Mouse (Mus musculus) hindbrain, embryonic 16.5 days (tissue): ENCODE results near the gene Dcdc2c. TPM values are rescaled to one million over a fixed set of nuclear protein-coding genes. Genes with fewer than 3 reads are reported as not detected.

Source experiments
- ATAC-seq: fragments of 200-750 bp; cut with Nextera tagmentation; 2 replicates; pipeline ENCODE4 v1.8.0; 2017; ENCODE audit warnings: moderate TSS enrichment, moderate library complexity
- H3K27ac ChIP-seq: fragments of 300-500 bp; sonication (generic); 2 replicates; pipeline ENCODE4 v1.5.1; 2014; ENCODE audit warnings: low read depth, mild to moderate bottlenecking, control low read depth, low read length, moderate library complexity
- H3K27me3 ChIP-seq: fragments of 300-500 bp; sonication (generic); replicated peaks from 2 replicates; pipeline ENCODE4 v1.6.1; 2014; ENCODE audit warnings: low read length; ENCODE audit not compliant: control insufficient read depth, insufficient read depth
- H3K36me3 ChIP-seq: fragments of 300-500 bp; sonication (generic); 2 replicates; pipeline ENCODE4 v1.6.1; 2014; ENCODE audit warnings: mild to moderate bottlenecking, low read length, moderate library complexity, mixed read lengths; ENCODE audit not compliant: control insufficient read depth, insufficient read depth
- H3K4me1 ChIP-seq: fragments of 300-500 bp; sonication (generic); 2 replicates; pipeline ENCODE4 v1.6.1; 2014; ENCODE audit warnings: low read depth, low read length; ENCODE audit not compliant: control insufficient read depth, insufficient read depth
- H3K4me2 ChIP-seq: fragments of 300-500 bp; sonication (generic); 2 replicates; pipeline ENCODE4 v1.6.1; 2014; ENCODE audit warnings: mild to moderate bottlenecking, low read length, control low read depth, moderate library complexity
- H3K4me3 ChIP-seq: fragments of 300-500 bp; sonication (generic); 2 replicates; pipeline ENCODE4 v1.5.1; 2014; ENCODE audit warnings: mild to moderate bottlenecking, low read length, control low read depth, moderate library complexity
- H3K9ac ChIP-seq: fragments of 300-500 bp; sonication (generic); 2 replicates; pipeline ENCODE4 v1.6.1; 2014; ENCODE audit warnings: low read depth, mild to moderate bottlenecking, control low read depth, low read length, moderate library complexity
- H3K9me3 ChIP-seq: fragments of 300-500 bp; sonication (generic); 2 replicates; pipeline ENCODE4 v1.6.1; 2014; ENCODE audit warnings: mild to moderate bottlenecking, low read length, moderate library complexity; ENCODE audit not compliant: control insufficient read depth
- WGBS: fragments of 180-500 bp; shearing (Covaris S2); extraction: QIAGEN DNeasy Blood & Tissue Kit; methylation state at CpG from one replicate; pipeline ENCODE4 v1.1.7; 2014; 5-methylcytosine and 5-hydroxymethylcytosine counted together
- polyA plus RNA-seq: library from polyadenylated mRNA; unstranded; fragments of >200 nt; fragmentation: Nextera tagmentation; extraction: Ambion mirVana; gene quantifications from 2 replicates; pipeline ENCODE4 v1.2.1, GENCODE M21; 2015

Dcdc2c gene
- polyA plus RNA-seq, 1 experiment from 2014 or later: not detected

GRCm38 (mm10) chr12:28582423-28582822, 30.2 kb upstream of the Dcdc2c start, which contains the start of gene Allc:
Gene Allc (minus strand): TSS chr12:28582523.
- H3K36me3 ChIP-seq: no peaks in the 10 kb centered on the region
- 88% methylated on average over 8 of the region's 8 CpGs for whole genome bisulfite sequencing
- no peak within 1 kb of the TSS for H3K9ac ChIP-seq
- no peak within 1 kb of the TSS for H3K27ac ChIP-seq
- H3K4me1 ChIP-seq: no peaks in the 10 kb centered on the region
- no peaks in the 10 kb centered on the region for H3K9me3 ChIP-seq
- no peak within 1 kb of the TSS for H3K4me2 ChIP-seq
- no peaks in the 10 kb centered on the region for H3K27me3 ChIP-seq
- H3K4me3 ChIP-seq: no peak within 1 kb of the TSS
- no peak for ATAC-seq

- no peak for ATAC-seq
- Histone ChIP-seq H3K9me3 (no peaks in the 10 kb centered on the region), H3K27ac (no peak overlapping the region), H3K36me3 (no peaks in the 10 kb centered on the region), H3K27me3 (no peaks in the 10 kb centered on the region), H3K4me3 (no peak overlapping the region), H3K4me2 (no peak overlapping the region), H3K4me1 (no peaks in the 10 kb centered on the region), H3K9ac (no peak overlapping the region)
- 42% methylated on average over 4 of the region's 4 CpGs for WGBS
Observed at GRCm38 (mm10) chr12:28579132-28579531, 26.9 kb upstream of the Dcdc2c start.

- ATAC-seq: no peak
- Histone ChIP-seq H3K27me3 (no peaks in the 10 kb centered on the region), H3K4me1 (no peaks in the 10 kb centered on the region), H3K4me2 (no peak overlapping the region), H3K9me3 (no peaks in the 10 kb centered on the region), H3K36me3 (no peaks in the 10 kb centered on the region), H3K27ac (no peak overlapping the region), H3K9ac (no peak overlapping the region), H3K4me3 (no peak overlapping the region)
- 88% methylated on average over 3 of the region's 3 CpGs for WGBS
Observed at GRCm38 (mm10) chr12:28578147-28578546, 25.9 kb upstream of the Dcdc2c start.

DNA sequence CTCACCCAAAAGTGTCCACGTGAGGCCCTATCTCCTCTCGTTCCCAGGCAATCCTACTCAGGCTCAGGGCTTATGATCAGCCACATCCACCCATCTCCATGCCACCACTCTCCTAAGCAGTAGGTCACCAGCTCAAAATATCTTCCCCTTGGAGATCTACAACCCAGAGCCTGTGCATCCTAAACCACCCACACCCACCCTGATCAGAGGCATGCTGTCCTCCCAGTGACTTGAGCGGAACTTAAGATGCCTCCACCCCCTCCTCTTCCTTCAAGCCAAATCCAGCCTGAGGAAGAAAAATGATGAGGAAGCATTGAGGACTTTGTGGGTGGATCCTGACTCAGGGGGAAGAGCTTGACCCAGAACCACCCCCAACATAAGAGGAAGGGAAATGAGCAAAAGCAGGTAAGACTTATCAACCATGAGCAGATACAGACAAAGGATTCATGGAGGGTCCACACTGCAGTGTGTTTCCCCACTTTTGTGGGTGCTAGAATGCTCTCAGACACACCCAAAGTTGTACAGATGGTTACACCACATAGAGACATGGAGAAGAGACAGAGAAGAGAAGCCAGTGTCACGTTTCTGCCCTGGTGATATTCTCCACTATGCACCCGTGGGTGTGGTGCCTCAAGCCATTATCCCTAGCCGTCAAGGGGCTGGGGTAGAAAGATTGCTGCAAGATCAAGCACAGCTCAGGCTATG, 23.3 kb upstream of the Dcdc2c start:
- no peak overlapping the region for H3K4me3 ChIP-seq
- H3K9ac ChIP-seq: no peak overlapping the region
- no peak for ATAC-seq
- no peak overlapping the region for H3K4me2 ChIP-seq
- no peak overlapping the region for H3K27ac ChIP-seq
- no peaks in the 10 kb centered on the region for H3K9me3 ChIP-seq
- H3K27me3 ChIP-seq: no peaks in the 10 kb centered on the region
- WGBS: 81% methylated on average over 6 of the region's 6 CpGs
- no peaks in the 10 kb centered on the region for H3K36me3 ChIP-seq
- H3K4me1 ChIP-seq: no peaks in the 10 kb centered on the region

DNA sequence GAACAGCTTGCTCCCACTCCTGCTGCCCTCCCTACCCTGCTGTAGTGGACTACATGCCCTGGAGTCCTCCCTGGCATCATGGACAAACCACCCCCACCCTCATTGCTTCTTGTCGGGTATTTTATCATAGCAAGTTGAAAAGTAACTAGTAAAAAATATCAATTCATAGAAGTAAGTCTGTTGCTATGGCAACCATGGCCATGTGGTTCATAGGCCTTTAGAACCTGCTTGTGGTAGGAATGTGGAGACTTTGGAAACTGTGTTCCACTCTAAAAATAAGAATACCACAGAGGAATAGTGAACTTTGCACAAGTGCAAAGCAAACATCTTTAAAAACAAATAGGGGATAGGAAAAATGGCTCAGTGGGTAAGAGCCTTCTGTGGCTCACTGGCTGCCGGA, 20.0 kb upstream of the Dcdc2c start:
- H3K4me2 ChIP-seq: no peak overlapping the region
- H3K27me3 ChIP-seq: no peaks in the 10 kb centered on the region
- H3K4me3 ChIP-seq: no peak overlapping the region
- no peaks in the 10 kb centered on the region for H3K4me1 ChIP-seq
- H3K27ac ChIP-seq: no peak overlapping the region
- H3K9ac ChIP-seq: no peak overlapping the region
- 0 out of 2 replicates have a peak, but pooled peaks have one; percentile 20 for ATAC-seq
- no peaks in the 10 kb centered on the region for H3K36me3 ChIP-seq
- H3K9me3 ChIP-seq: no peaks in the 10 kb centered on the region
- 79% methylated on average over 2 of the region's 2 CpGs for WGBS

GRCm38 (mm10) chr12:28551775-28552174, 424 bp downstream of the Dcdc2c start:
- Histone ChIP-seq H3K9ac (no peak overlapping the region), H3K27me3 (no peaks in the 10 kb centered on the region), H3K36me3 (no peaks in the 10 kb centered on the region), H3K4me2 (no peak overlapping the region), H3K4me3 (no peak overlapping the region), H3K4me1 (no peaks in the 10 kb centered on the region), H3K9me3 (no peaks in the 10 kb centered on the region), H3K27ac (no peak overlapping the region)
- ATAC-seq: no peak
- 73% methylated on average over 18 of the region's 18 CpGs for WGBS

DNA sequence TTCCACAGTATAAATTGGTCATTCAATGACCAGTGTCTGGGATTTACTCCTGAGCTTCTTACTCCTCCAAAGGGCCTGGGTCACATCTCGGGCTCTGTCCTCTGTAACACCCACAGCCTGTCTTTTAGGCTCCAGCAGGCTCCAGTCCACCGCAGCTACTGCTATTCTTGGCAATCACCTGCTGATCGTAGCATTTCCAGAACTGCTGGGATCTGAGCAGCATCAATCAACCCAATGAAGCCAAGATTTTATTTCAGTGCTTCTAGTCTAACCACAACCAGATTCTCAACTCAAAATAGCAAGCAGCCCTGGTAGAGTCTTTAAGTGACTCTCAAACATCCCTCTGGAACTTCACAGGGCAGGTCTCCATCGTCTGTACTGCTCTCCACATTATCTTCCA, 3.3 kb downstream of the Dcdc2c start:
- ATAC-seq: no peak
- no peak overlapping the region for H3K4me3 ChIP-seq
- H3K4me2 ChIP-seq: no peak overlapping the region
- H3K27ac ChIP-seq: no peak overlapping the region
- no peaks in the 10 kb centered on the region for H3K36me3 ChIP-seq
- WGBS: 62% methylated on average over 4 of the region's 4 CpGs
- H3K4me1 ChIP-seq: no peaks in the 10 kb centered on the region
- H3K9ac ChIP-seq: no peak overlapping the region
- no peaks in the 10 kb centered on the region for H3K9me3 ChIP-seq
- H3K27me3 ChIP-seq: no peaks in the 10 kb centered on the region

DNA sequence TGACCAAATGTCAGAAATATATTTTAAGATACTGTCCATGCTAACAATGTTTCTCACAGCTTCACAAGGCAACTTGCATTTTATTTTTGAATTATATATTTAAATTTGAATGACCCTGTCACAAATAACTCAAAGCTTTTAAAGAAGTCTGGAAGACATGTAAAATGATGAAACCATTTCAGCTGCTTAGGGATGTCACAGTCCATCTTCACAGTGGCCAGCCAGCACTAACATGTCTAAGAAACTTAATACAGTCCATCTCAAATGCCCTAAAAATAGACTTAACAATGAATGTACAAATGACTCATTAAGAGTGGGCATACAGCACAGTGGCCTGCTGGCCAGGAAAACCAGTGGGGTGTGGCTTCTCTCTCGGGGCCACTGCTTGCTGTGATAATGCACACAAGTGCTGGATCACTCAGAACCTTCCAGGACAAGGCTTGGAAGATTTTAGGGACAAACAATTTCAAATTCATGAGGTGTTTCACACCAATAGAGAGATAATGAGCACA, 37.9 kb downstream of the Dcdc2c start:
- no peaks in the 10 kb centered on the region for H3K4me1 ChIP-seq
- no peak for ATAC-seq

DNA sequence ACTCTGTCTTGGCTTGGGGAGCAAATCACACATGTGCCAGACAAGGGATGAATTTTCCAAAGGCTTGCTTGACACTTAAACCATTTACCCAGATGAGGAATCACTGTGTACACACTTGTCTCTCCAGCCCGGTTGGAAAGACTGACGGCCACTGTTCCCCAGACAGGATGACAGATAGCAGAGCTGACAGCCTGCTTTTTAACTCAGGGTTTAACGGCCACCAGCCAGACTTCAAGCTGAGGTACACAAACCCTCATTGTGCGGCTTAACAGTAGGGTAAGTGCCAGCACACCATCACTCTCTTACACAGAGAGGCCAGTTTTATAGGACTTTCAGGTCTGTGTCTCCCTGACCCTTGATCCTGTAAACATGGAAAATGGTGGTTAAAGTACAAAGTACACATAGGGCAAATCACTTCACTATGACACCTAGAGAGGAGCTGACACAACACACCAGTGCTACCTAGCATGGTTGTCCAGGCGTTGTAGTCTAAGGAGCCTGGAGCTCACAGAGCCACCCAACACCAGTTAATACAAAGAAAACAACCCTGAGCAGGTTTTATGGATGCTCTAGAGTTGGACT, 42.4 kb downstream of the Dcdc2c start:
- ATAC-seq: 0 out of 2 replicates have a peak, but pooled peaks have one; percentile 58
- Histone ChIP-seq H3K4me1 (no peaks in the 10 kb centered on the region), H3K4me2 (no peak overlapping the region), H3K9me3 (peaks cover 5% of the 10 kb centered on the region; the same call in 1 of the 2 replicates), H3K27me3 (no peaks in the 10 kb centered on the region), H3K27ac (no peak overlapping the region), H3K36me3 (no peaks in the 10 kb centered on the region), H3K9ac (no peak overlapping the region), H3K4me3 (no peak overlapping the region)
- 43% methylated on average over 5 of the region's 5 CpGs for WGBS

More for the DNA sequence above, 37.9 kb downstream of the Dcdc2c start:
- Histone ChIP-seq H3K9ac (no peak overlapping the region), H3K9me3 (peaks cover 5% of the 10 kb centered on the region; the same call in 1 of the 2 replicates), H3K36me3 (no peaks in the 10 kb centered on the region), H3K27ac (no peak overlapping the region), H3K4me3 (no peak overlapping the region), H3K4me2 (no peak overlapping the region), H3K27me3 (no peaks in the 10 kb centered on the region)
- WGBS: 59% methylated on average over 1 of the region's 1 CpGs
